Mouse (Mus musculus): ENCODE results near the gene Mest. TPM values are rescaled to one million over a fixed set of nuclear protein-coding genes. Genes with fewer than 3 reads are reported as not detected.

Mest gene
- total and polyA plus RNA-seq, 3 experiments: 0.12 to 0.31 TPM; not detected in 1

DNA sequence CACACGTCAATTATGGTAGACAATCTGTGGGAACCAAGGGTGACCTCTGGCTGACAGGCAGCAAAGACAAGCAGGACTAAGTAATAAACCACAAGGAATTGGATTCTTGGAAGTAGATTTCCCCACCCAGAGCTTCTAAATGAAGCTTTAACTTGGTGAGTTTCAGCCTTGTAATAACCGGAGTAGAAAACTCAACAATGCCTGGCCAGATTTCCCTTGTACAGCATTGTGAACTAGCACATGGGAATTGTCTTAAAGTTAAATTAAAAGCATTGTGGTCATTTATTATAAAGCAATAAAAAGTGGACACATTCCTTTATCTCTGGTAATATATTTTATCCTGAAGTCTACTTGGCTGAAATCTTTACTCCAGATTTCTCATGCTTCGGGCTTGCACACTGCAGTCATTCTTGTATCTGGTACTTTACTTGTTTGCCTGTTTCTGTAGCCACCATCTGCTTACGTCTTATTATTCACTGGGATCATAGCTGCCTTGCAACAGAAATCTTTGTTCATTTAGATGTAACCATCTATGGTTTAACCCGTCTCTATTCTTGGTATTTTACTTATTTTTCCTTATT is 8.4 kb upstream of the Mest start:
- TF ChIP-seq SIN3A (IDR thresholded peaks at IDR 0.05; ENCODE audit: low read length): no peak
- TF ChIP-seq TBP (IDR thresholded peaks at IDR 0.05; ENCODE audit: low read depth, low read length): no peak
- no peak for TF ChIP-seq TCF12 (IDR thresholded peaks at IDR 0.05; ENCODE audit: low read depth, low read length)
- no peak for TF ChIP-seq CHD2 (IDR thresholded peaks at IDR 0.05; ENCODE audit: low read length)
- no peak for TF ChIP-seq TAL1 (IDR thresholded peaks at IDR 0.05; ENCODE audit: low read length)
- TF ChIP-seq GATA1 (IDR thresholded peaks at IDR 0.05; ENCODE audit: low read depth, low read length): no peak
- TF ChIP-seq E2F4 (IDR thresholded peaks at IDR 0.05; ENCODE audit: borderline replicate concordance, low read depth, low read length): no peak
- TF ChIP-seq RAD21 (IDR thresholded peaks at IDR 0.05; ENCODE audit: low read depth, low read length): no peak
- no peak for TF ChIP-seq ZKSCAN1 (IDR thresholded peaks at IDR 0.05; ENCODE audit: low read depth, low read length)
- TF ChIP-seq JUND (IDR thresholded peaks at IDR 0.05; ENCODE audit: low read depth, low read length): no peak
- TF ChIP-seq MYB (IDR thresholded peaks at IDR 0.05; ENCODE audit: low read depth, low read length): no peak
- no peak for TF ChIP-seq CHD1 (IDR thresholded peaks at IDR 0.05; ENCODE audit: low read depth, low read length)
- no peak for TF ChIP-seq ELF1 (IDR thresholded peaks at IDR 0.05; ENCODE audit: low read depth, low read length)
- TF ChIP-seq POLR2AphosphoS2 (IDR thresholded peaks at IDR 0.05; ENCODE audit: low read length): no peak
- no peak for TF ChIP-seq USF1 (IDR thresholded peaks at IDR 0.05; ENCODE audit: low read depth, low read length)
- TF ChIP-seq MXI1 (IDR thresholded peaks at IDR 0.05; ENCODE audit: low read depth, low read length): no peak
- no peak for TF ChIP-seq EP300 (IDR thresholded peaks at IDR 0.05; ENCODE audit: low read depth in 1 of 2, low read length in 2 of 2)
- no peak for TF ChIP-seq MEF2A (IDR thresholded peaks at IDR 0.05; ENCODE audit: extremely low read depth, insufficient replicate concordance, low read depth, low read length, poor library complexity, severe bottlenecking)
- H3K4me1 ChIP-seq (ENCODE audit: control insufficient read depth in 1 of 2, insufficient read depth in 2 of 2, low read length in 2 of 2): peaks cover 12 to 26% of the 10 kb centered on the region in 2 experiments
- no peaks in the 10 kb centered on the region for H3K79me2 ChIP-seq (ENCODE audit: control insufficient read depth, insufficient read depth, low read length, poor library complexity)
- H3K27me3 ChIP-seq (ENCODE audit: control insufficient read depth in 1 of 2, insufficient read depth in 2 of 2, low read length in 2 of 2): no peaks in the 10 kb centered on the region
- no peaks in the 10 kb centered on the region for H3K9me3 ChIP-seq (replicated peaks; ENCODE audit: insufficient read depth, low read length)
- H3K27ac ChIP-seq (ENCODE audit: control insufficient read depth, low read depth, low read length): no peak overlapping the region
- no peak overlapping the region for H3K9ac ChIP-seq (ENCODE audit: control insufficient read depth, low read depth, low read length, poor library complexity, severe bottlenecking)
- peaks cover 0 to 26% of the 10 kb centered on the region in 2 experiments; a peak in 2 of 4 replicates for H3K36me3 ChIP-seq (ENCODE audit: control insufficient read depth in 1 of 2, insufficient read depth in 2 of 2, low read length in 2 of 2)
- no peak overlapping the region for H3K4me3 ChIP-seq (ENCODE audit: control insufficient read depth in 1 of 2, insufficient read depth in 1 of 2, low read depth in 2 of 2, low read length in 2 of 2)
- no peak for DNase-seq (ENCODE audit: low read depth, low spot score)

- no peaks in the 10 kb centered on the region for H3K79me2 ChIP-seq (ENCODE audit: control insufficient read depth, insufficient read depth, low read length, poor library complexity)
- H3K27ac ChIP-seq (ENCODE audit: control insufficient read depth, low read depth, low read length): no peak overlapping the region
- no peak overlapping the region for H3K9ac ChIP-seq (ENCODE audit: control insufficient read depth, low read depth, low read length, poor library complexity, severe bottlenecking)
- TF ChIP-seq NELFE (IDR thresholded peaks at IDR 0.05; ENCODE audit: low read depth, low read length) (no peak), MXI1 (IDR thresholded peaks at IDR 0.05; ENCODE audit: low read depth, low read length) (no peak), TCF12 (IDR thresholded peaks at IDR 0.05; ENCODE audit: low read depth, low read length) (no peak), ETS1 (IDR thresholded peaks at IDR 0.05; ENCODE audit: low read depth, low read length) (no peak), EP300 (IDR thresholded peaks at IDR 0.05; ENCODE audit: low read depth in 1 of 2, low read length in 2 of 2) (no peak), POLR2A (IDR thresholded peaks at IDR 0.05; ENCODE audit: control insufficient read depth in 1 of 2, insufficient read depth in 1 of 2, low read depth in 1 of 2, low read length in 2 of 2, poor library complexity in 1 of 2) (no peak), SMC3 (IDR thresholded peaks at IDR 0.05; ENCODE audit: low read depth, low read length) (no peak)
- DNase-seq (ENCODE audit: low read depth, low spot score): no peak
- peaks cover 6 to 15% of the 10 kb centered on the region in 2 experiments for H3K4me1 ChIP-seq (ENCODE audit: control insufficient read depth in 1 of 2, insufficient read depth in 2 of 2, low read length in 2 of 2)
- H3K4me3 ChIP-seq (ENCODE audit: control insufficient read depth in 1 of 2, insufficient read depth in 1 of 2, low read depth in 2 of 2, low read length in 2 of 2): no peak overlapping the region
- peaks cover 0 to 17% of the 10 kb centered on the region in 2 experiments; a peak in 2 of 4 replicates for H3K36me3 ChIP-seq (ENCODE audit: control insufficient read depth in 1 of 2, insufficient read depth in 2 of 2, low read length in 2 of 2)
- no peaks in the 10 kb centered on the region for H3K27me3 ChIP-seq (ENCODE audit: control insufficient read depth in 1 of 2, insufficient read depth in 2 of 2, low read length in 2 of 2)
- no peaks in the 10 kb centered on the region for H3K9me3 ChIP-seq (replicated peaks; ENCODE audit: insufficient read depth, low read length)
Measured at GRCm38 (mm10) chr6:30716796-30717195, 6.6 kb upstream of the Mest start.
